Mouse (Mus musculus): ENCODE data around the gene Hnrnpf.

DNA sequence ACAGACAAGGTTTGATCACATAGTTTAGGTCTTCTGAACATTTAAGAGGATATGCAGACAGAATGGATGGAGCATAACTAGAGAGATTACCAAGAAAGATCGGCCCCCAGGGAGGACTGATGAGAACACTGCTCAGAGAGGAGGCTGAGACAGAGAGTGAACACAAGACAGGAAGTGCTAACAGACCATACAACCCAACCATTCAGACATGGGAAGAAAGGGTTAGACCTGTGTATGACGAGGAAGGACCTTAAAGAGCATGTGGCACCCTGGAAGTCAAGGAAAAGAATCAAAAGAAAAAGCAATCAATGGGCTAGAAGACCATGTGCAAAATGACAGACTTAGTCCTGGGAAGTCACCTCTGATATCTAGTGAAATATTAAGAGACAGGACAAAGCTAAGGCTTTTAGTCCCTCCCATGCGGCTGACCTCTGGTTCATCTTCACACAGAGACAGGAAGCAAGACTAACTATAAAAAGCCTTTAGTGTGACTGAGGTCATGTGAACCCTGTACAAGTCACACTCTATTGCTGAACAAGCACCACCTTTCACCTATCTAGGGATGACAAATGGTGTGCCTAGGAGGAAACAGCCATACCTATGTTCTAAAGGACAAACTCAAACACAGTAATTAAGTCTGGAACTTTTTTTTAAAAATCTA lies 25.4 kb upstream of the Hnrnpf start:
- no peak for TF ChIP-seq CTCF (IDR thresholded peaks at IDR 0.05; ENCODE audit: control insufficient read depth, insufficient read depth, insufficient read length)
- TF ChIP-seq MYOG (IDR thresholded peaks at IDR 0.05; ENCODE audit: control insufficient read depth, extremely low read depth, insufficient read length): no peak
- no peak for TF ChIP-seq MAX (IDR thresholded peaks at IDR 0.05)
- no peak for TF ChIP-seq MYOD1 (IDR thresholded peaks at IDR 0.05; ENCODE audit: control insufficient read depth, insufficient read length, low read depth)
- TF ChIP-seq USF1 (IDR thresholded peaks at IDR 0.05; ENCODE audit: low read depth): no peak
- TF ChIP-seq FOSL1 (IDR thresholded peaks at IDR 0.05; ENCODE audit: insufficient read depth, low read length, poor library complexity, severe bottlenecking): no peak

Data from C2C12 (cell line).